Mouse (Mus musculus) neural tube, embryonic 12.5 days (tissue): ENCODE measurements around the gene Myoc. TPM values are rescaled to one million over a fixed set of nuclear protein-coding genes. Genes with fewer than 3 reads are reported as not detected.
"Not testable (repeated sequence)": the region's sequence is repeated elsewhere in the genome, so short reads cannot be mapped to it uniquely, and the experiment has no call there.

Source experiments
- ATAC-seq: fragments of 200-750 bp; cut with Nextera tagmentation; 2 replicates; pipeline ENCODE4 v1.8.0; 2017; ENCODE audit warnings: low read depth, mild to moderate bottlenecking, moderate TSS enrichment, moderate library complexity; ENCODE audit not compliant: low FRiP score
- H3K27ac ChIP-seq: fragments of 300-500 bp; sonication (generic); 2 replicates; pipeline ENCODE4 v1.5.1; 2016
- H3K27me3 ChIP-seq: fragments of 300-500 bp; sonication (generic); replicated peaks from 2 replicates; pipeline ENCODE4 v1.6.1; 2016; ENCODE audit warnings: mild to moderate bottlenecking
- H3K36me3 ChIP-seq: fragments of 300-500 bp; sonication (generic); 2 replicates; pipeline ENCODE4 v1.6.1; 2016; ENCODE audit warnings: mild to moderate bottlenecking
- H3K4me1 ChIP-seq: fragments of 300-500 bp; sonication (generic); 2 replicates; pipeline ENCODE4 v1.6.1; 2016
- H3K4me2 ChIP-seq: fragments of 300-500 bp; sonication (generic); replicated peaks from 2 replicates; pipeline ENCODE4 v1.6.1; 2016; ENCODE audit warnings: mild to moderate bottlenecking
- H3K4me3 ChIP-seq: fragments of 300-500 bp; sonication (generic); 2 replicates; pipeline ENCODE4 v1.5.1; 2016
- H3K9ac ChIP-seq: fragments of 300-500 bp; sonication (generic); 2 replicates; pipeline ENCODE4 v1.6.1; 2016; ENCODE audit warnings: mild to moderate bottlenecking
- H3K9me3 ChIP-seq: fragments of 300-500 bp; sonication (generic); 2 replicates; pipeline ENCODE4 v1.6.1; 2016; ENCODE audit warnings: mild to moderate bottlenecking
- WGBS: fragments of 180-500 bp; shearing (Covaris S2); methylation state at CpG from one replicate; pipeline ENCODE4 v1.1.7; 2016; 5-methylcytosine and 5-hydroxymethylcytosine counted together
- polyA plus RNA-seq: library from polyadenylated mRNA; unstranded; fragments of >200 nt; fragmentation: Nextera tagmentation; extraction: Ambion mirVana; gene quantifications from 2 replicates; pipeline ENCODE4 v1.2.1, GENCODE M21; 2016

Myoc gene
- polyA plus RNA-seq, 1 experiment from 2014 or later, result not detected

DNA sequence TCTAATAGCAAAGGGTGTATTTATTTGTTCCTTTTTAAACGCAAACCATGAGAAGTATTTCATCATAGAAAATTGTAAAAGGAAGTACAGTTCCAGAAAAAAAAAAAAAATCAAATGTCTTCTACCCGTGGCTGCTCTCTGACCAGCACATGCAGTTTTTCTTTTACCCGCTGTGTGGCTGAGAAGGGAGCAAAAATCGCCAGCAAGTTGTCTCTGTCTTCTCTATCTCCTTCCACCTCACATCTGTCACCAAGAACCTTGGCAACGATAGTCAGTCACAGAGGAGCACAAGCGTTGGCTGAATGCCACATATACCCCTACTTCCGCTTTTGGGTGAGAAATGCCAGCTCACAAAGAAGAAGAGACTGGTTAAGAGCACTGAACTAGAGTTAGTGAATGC lies 13.7 kb upstream of the Myoc start:
- Histone ChIP-seq H3K36me3 (no peaks in the 10 kb centered on the region), H3K9me3 (no peaks in the 10 kb centered on the region), H3K4me1 (peaks cover 7% of the 10 kb centered on the region; the same call in 1 of the 2 replicates), H3K9ac (no peak overlapping the region), H3K4me3 (no peak overlapping the region), H3K4me2 (no peak overlapping the region), H3K27ac (no peak overlapping the region), H3K27me3 (no peaks in the 10 kb centered on the region)
- WGBS, result 68% methylated on average over 7 of the region's 7 CpGs
- ATAC-seq, result no peak

GRCm38 (mm10) chr1:162627821-162628220 lies 11.1 kb upstream of the Myoc start:
- not testable (repeated sequence) for H3K9me3 ChIP-seq, H3K36me3 ChIP-seq, H3K27me3 ChIP-seq, ATAC-seq, H3K4me1 ChIP-seq, H3K4me2 ChIP-seq, H3K9ac ChIP-seq, H3K27ac ChIP-seq, H3K4me3 ChIP-seq
- 94% methylated on average over 4 of the region's 4 CpGs for WGBS

DNA sequence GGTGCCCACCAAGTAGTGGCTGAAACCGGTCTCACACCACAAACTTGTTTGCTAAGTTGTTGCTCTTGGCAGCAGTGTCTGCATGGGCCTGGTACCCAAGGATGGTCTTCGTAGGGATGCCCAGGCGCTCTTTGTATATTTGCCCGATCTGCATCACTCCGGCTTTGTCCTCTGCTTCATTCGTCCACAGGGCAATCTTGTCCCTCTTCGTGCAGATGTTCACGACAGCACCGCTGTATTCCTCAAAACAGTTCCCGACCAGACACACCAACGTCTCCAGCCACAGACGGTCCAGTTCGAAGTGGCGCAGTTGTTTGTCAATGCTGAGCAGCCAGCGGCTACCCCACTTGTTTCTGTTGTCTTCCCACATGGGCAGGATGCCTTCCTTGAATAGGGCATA lies 10.6 kb upstream of the Myoc start:
- not testable (repeated sequence) for H3K9me3 ChIP-seq, ATAC-seq, H3K27ac ChIP-seq, H3K4me1 ChIP-seq, H3K36me3 ChIP-seq, H3K4me2 ChIP-seq, H3K27me3 ChIP-seq, H3K4me3 ChIP-seq, H3K9ac ChIP-seq
- 96% methylated on average over 15 of the region's 15 CpGs for WGBS

DNA sequence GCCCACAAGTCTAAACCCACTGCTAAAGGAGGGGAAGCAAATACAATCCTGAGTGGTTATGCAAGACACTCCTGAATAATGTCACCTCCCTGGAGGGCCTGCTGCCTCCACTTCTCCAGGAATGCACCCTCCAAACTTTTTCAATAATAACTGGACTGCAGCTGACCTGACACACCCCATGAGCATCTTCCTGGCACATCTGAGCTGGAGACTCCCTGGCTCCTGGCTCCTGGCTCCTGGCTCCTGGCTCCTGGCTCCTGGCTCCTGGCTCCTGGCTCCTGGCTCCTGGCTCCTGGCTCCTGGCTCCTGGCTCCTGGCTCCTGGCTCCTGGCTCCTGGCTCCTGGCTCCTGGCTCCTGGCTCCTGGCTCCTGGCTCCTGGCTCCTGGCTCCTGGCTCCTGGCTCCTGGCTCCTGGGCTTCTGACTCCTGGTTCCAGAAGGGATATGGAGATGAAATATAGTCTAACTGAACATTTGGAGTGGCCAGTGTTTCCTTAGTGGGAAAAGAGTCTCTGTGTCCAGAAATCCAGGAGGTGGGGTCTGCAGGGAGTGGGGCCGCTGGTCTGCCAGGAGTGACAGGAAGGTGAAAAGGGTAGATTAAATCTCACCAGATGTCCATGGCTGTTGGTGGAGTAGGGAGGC lies 3.5 kb upstream of the Myoc start:
- not testable (repeated sequence) for H3K36me3 ChIP-seq, ATAC-seq
- 59% methylated on average over 1 of the region's 1 CpGs for WGBS

DNA sequence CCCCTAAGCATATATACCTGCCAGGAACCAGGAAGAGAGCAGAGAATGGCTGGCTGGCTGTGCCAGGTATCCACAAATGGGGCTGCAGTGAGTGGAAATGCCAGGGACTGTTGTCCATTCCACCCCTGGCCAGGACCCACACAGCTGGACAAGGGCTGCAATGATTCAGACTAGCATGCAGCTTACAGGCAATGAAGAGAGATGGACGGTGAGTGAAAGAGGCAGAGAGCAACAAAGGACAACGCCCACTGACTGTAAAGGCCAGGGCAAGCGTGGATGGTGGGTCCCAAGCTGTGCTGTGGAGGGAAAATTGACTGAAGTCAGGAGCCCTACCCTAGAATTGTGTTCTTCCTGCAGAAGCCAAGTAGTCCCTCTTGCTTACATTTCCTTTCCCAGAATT lies 2.4 kb upstream of the Myoc start:
- no peaks in the 10 kb centered on the region for H3K36me3 ChIP-seq
- no peak overlapping the region for H3K27ac ChIP-seq
- 64% methylated on average over 3 of the region's 3 CpGs for WGBS
- no peak overlapping the region for H3K9ac ChIP-seq
- no peak overlapping the region for H3K4me3 ChIP-seq
- no peaks in the 10 kb centered on the region for H3K9me3 ChIP-seq
- H3K4me2 ChIP-seq, result no peak overlapping the region
- no peaks in the 10 kb centered on the region for H3K4me1 ChIP-seq
- no peak for ATAC-seq
- H3K27me3 ChIP-seq, result no peaks in the 10 kb centered on the region

More for the DNA sequence above, 3.5 kb upstream of the Myoc start:
- H3K27me3 ChIP-seq, H3K4me2 ChIP-seq, H3K9ac ChIP-seq, H3K4me1 ChIP-seq, H3K4me3 ChIP-seq, H3K27ac ChIP-seq, H3K9me3 ChIP-seq: not testable (repeated sequence)

- Histone ChIP-seq H3K36me3 (no peaks in the 10 kb centered on the region), H3K4me2 (no peak overlapping the region), H3K27me3 (no peaks in the 10 kb centered on the region), H3K27ac (no peak overlapping the region), H3K4me1 (no peaks in the 10 kb centered on the region), H3K9ac (no peak overlapping the region), H3K4me3 (no peak overlapping the region), H3K9me3 (no peaks in the 10 kb centered on the region)
- WGBS, result 90% methylated on average over 4 of the region's 4 CpGs
- ATAC-seq, result no peak
These were observed 420 bp upstream of the Myoc start for GRCm38 (mm10) chr1:162638535-162638934.

DNA sequence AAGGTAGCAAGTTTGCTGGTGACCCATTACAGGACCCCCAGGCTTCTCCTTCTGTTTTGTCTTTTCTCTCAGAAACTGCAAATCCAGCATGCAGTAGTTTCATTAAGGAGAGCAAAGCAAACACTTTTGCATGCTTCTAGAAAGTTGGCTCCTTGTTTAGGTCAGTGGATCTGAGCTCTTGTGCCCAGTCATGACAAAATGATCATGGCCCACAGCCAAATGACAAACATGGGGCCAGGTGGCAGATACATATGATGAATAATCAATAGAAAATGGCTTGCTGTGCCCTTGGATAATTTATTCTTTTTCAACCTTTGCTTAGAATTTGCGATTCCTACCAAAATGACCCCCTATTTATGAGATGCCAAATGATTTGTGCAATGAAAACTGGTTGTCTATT lies 906 bp downstream of the Myoc start:
- no peaks in the 10 kb centered on the region for H3K36me3 ChIP-seq
- no peaks in the 10 kb centered on the region for H3K9me3 ChIP-seq
- no peaks in the 10 kb centered on the region for H3K4me1 ChIP-seq
- no peak overlapping the region for H3K27ac ChIP-seq
- no peak for ATAC-seq
- no peak overlapping the region for H3K9ac ChIP-seq
- H3K4me2 ChIP-seq, result no peak overlapping the region
- H3K27me3 ChIP-seq, result no peaks in the 10 kb centered on the region
- H3K4me3 ChIP-seq, result no peak overlapping the region
- WGBS, result 87% methylated on average over 1 of the region's 1 CpGs

- H3K4me2 ChIP-seq, result no peak overlapping the region
- no peaks in the 10 kb centered on the region for H3K4me1 ChIP-seq
- no peak overlapping the region for H3K4me3 ChIP-seq
- no peak overlapping the region for H3K9ac ChIP-seq
- H3K36me3 ChIP-seq, result no peaks in the 10 kb centered on the region
- H3K27me3 ChIP-seq, result no peaks in the 10 kb centered on the region
- no peak for ATAC-seq
- H3K27ac ChIP-seq, result no peak overlapping the region
- H3K9me3 ChIP-seq, result no peaks in the 10 kb centered on the region
- 81% methylated on average over 3 of the region's 3 CpGs for WGBS
These were observed 3.6 kb downstream of the Myoc start for GRCm38 (mm10) chr1:162642591-162642990.

- ATAC-seq, result no peak
- Histone ChIP-seq H3K4me1 (no peaks in the 10 kb centered on the region), H3K9me3 (no peaks in the 10 kb centered on the region), H3K27me3 (no peaks in the 10 kb centered on the region), H3K4me2 (no peak overlapping the region), H3K9ac (no peak overlapping the region), H3K4me3 (no peak overlapping the region), H3K36me3 (no peaks in the 10 kb centered on the region), H3K27ac (no peak overlapping the region)
- WGBS, result 65% methylated on average over 4 of the region's 4 CpGs
These were observed 4.8 kb downstream of the Myoc start for GRCm38 (mm10) chr1:162643752-162644151.

- no peak for ATAC-seq
- no peak overlapping the region for H3K27ac ChIP-seq
These were observed 7.2 kb downstream of the Myoc start for GRCm38 (mm10) chr1:162646083-162646686.

GRCm38 (mm10) chr1:162648416-162648815 lies 9.5 kb downstream of the Myoc start:
- Histone ChIP-seq H3K9ac (no peak overlapping the region), H3K36me3 (no peaks in the 10 kb centered on the region), H3K4me3 (no peak overlapping the region), H3K4me1 (no peaks in the 10 kb centered on the region), H3K4me2 (no peak overlapping the region), H3K9me3 (no peaks in the 10 kb centered on the region), H3K27ac (no peak overlapping the region), H3K27me3 (no peaks in the 10 kb centered on the region)
- 95% methylated on average over 14 of the region's 14 CpGs for WGBS
- ATAC-seq, result no peak

More at GRCm38 (mm10) chr1:162646083-162646686, 7.2 kb downstream of the Myoc start:
- Histone ChIP-seq H3K9ac (no peak overlapping the region), H3K27me3 (no peaks in the 10 kb centered on the region), H3K4me3 (no peak overlapping the region), H3K4me1 (no peaks in the 10 kb centered on the region), H3K4me2 (no peak overlapping the region), H3K36me3 (no peaks in the 10 kb centered on the region), H3K9me3 (no peaks in the 10 kb centered on the region)
- WGBS, result 81% methylated on average over 10 of the region's 10 CpGs

GRCm38 (mm10) chr1:162658119-162658518 lies 19.2 kb downstream of the Myoc start, which contains the start of gene Myocos:
Gene Myocos, minus strand, starts transcription at chr1:162658219.
- Histone ChIP-seq H3K4me1 (no peaks in the 10 kb centered on the region), H3K27ac (no peak within 1 kb of the TSS), H3K4me3 (no peak within 1 kb of the TSS), H3K4me2 (no peak within 1 kb of the TSS), H3K9me3 (no peaks in the 10 kb centered on the region), H3K27me3 (no peaks in the 10 kb centered on the region), H3K9ac (no peak within 1 kb of the TSS), H3K36me3 (no peaks in the 10 kb centered on the region)
- no peak for ATAC-seq
- WGBS, result 88% methylated on average over 7 of the region's 7 CpGs

- no peak for ATAC-seq
- peaks cover 6% of the 10 kb centered on the region; the same call in 1 of the 2 replicates for H3K4me1 ChIP-seq
- 90% methylated on average over 11 of the region's 11 CpGs for WGBS
These were observed 21.4 kb downstream of the Myoc start for GRCm38 (mm10) chr1:162660276-162660860.

More at GRCm38 (mm10) chr1:162660276-162660860, 21.4 kb downstream of the Myoc start:
- no peaks in the 10 kb centered on the region for H3K27me3 ChIP-seq
- H3K4me2 ChIP-seq, result no peak overlapping the region
- H3K27ac ChIP-seq, result no peak overlapping the region
- no peak overlapping the region for H3K4me3 ChIP-seq
- H3K9ac ChIP-seq, result no peak overlapping the region
- H3K36me3 ChIP-seq, result no peaks in the 10 kb centered on the region
- no peaks in the 10 kb centered on the region for H3K9me3 ChIP-seq
